Mouse (Mus musculus) erythroblast, embryonic 14.5 days (primary cell): ENCODE data around the gene Atg7.

ENCODE experiments used
- GATA1 ChIP-seq: IDR thresholded peaks from 2 replicates; pipeline ENCODE4 v1.6.1; 2012; ENCODE audit warnings: low read length, inconsistent platforms, mixed read lengths
- TAL1 ChIP-seq: IDR thresholded peaks from 3 replicates; pipeline ENCODE4 v1.6.1; 2012; ENCODE audit warnings: low read length, inconsistent platforms, mixed read lengths

GRCm38 (mm10) chr6:114803915-114804535 lies 161.1 kb downstream of the Atg7 start:
- TF ChIP-seq GATA1: no peak
- no peak for TF ChIP-seq TAL1
